Mouse (Mus musculus): ENCODE data around the gene Vmn1r228. TPM values are rescaled to one million over a fixed set of nuclear protein-coding genes. Genes with fewer than 3 reads are reported as not detected.

The Vmn1r228 gene
- not detected in 2 replicates for polyA plus RNA-seq (2016; fragmentation: Nextera tagmentation; extraction: Ambion mirVana)

DNA sequence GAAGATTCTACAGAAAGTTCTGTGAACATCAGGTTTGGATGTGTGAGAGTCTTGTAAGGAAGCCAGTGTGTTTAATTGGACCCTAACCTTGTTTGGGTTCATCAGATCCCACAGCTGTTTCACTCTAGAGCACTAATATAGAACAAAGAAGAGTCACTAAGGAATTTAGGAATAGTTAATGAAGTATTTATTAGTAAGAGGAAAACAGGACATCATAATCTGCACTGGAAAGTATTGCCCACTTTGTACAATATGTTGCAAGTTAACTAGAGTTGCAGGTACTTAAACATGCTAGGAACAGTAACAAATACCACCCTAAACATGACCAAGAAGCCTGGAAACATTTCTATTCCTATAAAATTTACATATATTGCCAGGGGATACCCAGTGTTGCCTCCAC lies at the start of gene Vmn1r228:
TSS of gene Vmn1r228 (minus strand) at position 101 of the 400 bp plus-strand sequence.
- DNase-seq (ENCODE audit: low spot score) = no peak
- H3K9me3 ChIP-seq = peaks cover 22% of the 10 kb centered on the region
- H3K36me3 ChIP-seq (replicated peaks) = no peaks in the 10 kb centered on the region
- H3K27me3 ChIP-seq (replicated peaks; ENCODE audit: low read depth, poor library complexity, severe bottlenecking) = no peaks in the 10 kb centered on the region
- H3K4me3 ChIP-seq = no peak within 1 kb of the TSS
- H3K27ac ChIP-seq (replicated peaks) = no peak within 1 kb of the TSS
- no peaks in the 10 kb centered on the region for H3K4me1 ChIP-seq

DNA sequence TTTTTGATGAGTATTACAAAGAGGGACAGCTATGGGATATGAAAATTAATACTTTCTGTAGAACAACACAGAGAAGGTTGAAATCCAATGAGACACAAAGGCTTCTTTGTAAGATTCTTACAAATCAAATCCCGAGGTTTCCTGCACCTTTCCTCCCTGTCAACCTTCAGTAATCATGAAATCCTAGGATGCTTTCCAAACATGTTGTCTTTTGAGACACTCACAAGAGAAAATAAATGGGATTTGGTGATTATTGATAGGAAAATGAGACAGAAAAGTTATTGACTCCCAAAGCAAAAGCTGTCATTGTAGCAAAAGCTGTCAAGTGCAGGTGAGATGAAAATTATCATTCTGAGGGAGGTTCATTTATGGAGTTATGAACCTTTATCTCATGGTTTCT lies 25.3 kb upstream of the Vmn1r228 start, which contains the start of gene Vmn1r229:
TSS of gene Vmn1r229 (plus strand) at position 301 of the 400 bp plus-strand sequence.
- Histone ChIP-seq H3K36me3 (replicated peaks) (no peaks in the 10 kb centered on the region), H3K27ac (replicated peaks) (no peak within 1 kb of the TSS), H3K9me3 (peaks cover 10% of the 10 kb centered on the region), H3K4me3 (no peak within 1 kb of the TSS), H3K4me1 (no peaks in the 10 kb centered on the region), H3K27me3 (replicated peaks; ENCODE audit: low read depth, poor library complexity, severe bottlenecking) (no peaks in the 10 kb centered on the region)
- no peak for DNase-seq (ENCODE audit: low spot score)
- WGBS = 63% methylated on average over 1 of the region's 1 CpGs

- Histone ChIP-seq H3K4me3 (no peak within 1 kb of the TSS), H3K27ac (replicated peaks) (no peak within 1 kb of the TSS), H3K36me3 (replicated peaks) (no peaks in the 10 kb centered on the region), H3K27me3 (replicated peaks; ENCODE audit: low read depth, poor library complexity, severe bottlenecking) (no peaks in the 10 kb centered on the region), H3K4me1 (no peaks in the 10 kb centered on the region), H3K9me3 (peaks cover 2% of the 10 kb centered on the region; the same call in 1 of the 2 replicates)
- WGBS = 48% methylated on average over 1 of the region's 1 CpGs
- DNase-seq (ENCODE audit: low spot score) = no peak
Observed at GRCm38 (mm10) chr17:20729543-20729942, 56.4 kb downstream of the Vmn1r228 start, which contains the start of gene Vmn1r227. Vmn1r227 (plus strand) TSS chr17:20729843.

Other genes starting within 250 kb of the Vmn1r228 start
- gene Vmn2r109, start 221.4 kb downstream of the Vmn1r228 start, polyA plus RNA-seq (2016; fragmentation: Nextera tagmentation; extraction: Ambion mirVana) = not detected in 2 replicates
- gene Vmn2r110, start 189.7 kb downstream of the Vmn1r228 start, polyA plus RNA-seq (2016; fragmentation: Nextera tagmentation; extraction: Ambion mirVana) = 0.04 and 0.05 TPM in 2 replicates
- gene Fpr-rs3, start 161.3 kb downstream of the Vmn1r228 start, polyA plus RNA-seq (2016; fragmentation: Nextera tagmentation; extraction: Ambion mirVana) = not detected in 2 replicates
- not detected in 2 replicates for gene Vmn1r226, start 103.3 kb downstream of the Vmn1r228 start, polyA plus RNA-seq (2016; fragmentation: Nextera tagmentation; extraction: Ambion mirVana)
- gene Vmn1r227, start 56.3 kb downstream of the Vmn1r228 start, polyA plus RNA-seq (2016; fragmentation: Nextera tagmentation; extraction: Ambion mirVana) = not detected in 2 replicates
- 0.01 TPM in 1 of 2 replicates, not detected in the other for gene Vmn1r229, start 25.4 kb upstream of the Vmn1r228 start, polyA plus RNA-seq (2016; fragmentation: Nextera tagmentation; extraction: Ambion mirVana)
- gene Vmn1r230, start 54.3 kb upstream of the Vmn1r228 start, polyA plus RNA-seq (2016; fragmentation: Nextera tagmentation; extraction: Ambion mirVana) = not detected in 2 replicates
- gene Vmn1r231, start 118.9 kb upstream of the Vmn1r228 start, polyA plus RNA-seq (2016; fragmentation: Nextera tagmentation; extraction: Ambion mirVana) = not detected in 2 replicates
- gene Vmn1r232, start 133.6 kb upstream of the Vmn1r228 start, polyA plus RNA-seq (2016; fragmentation: Nextera tagmentation; extraction: Ambion mirVana) = not detected in 2 replicates
- gene Ppp2r1a, start 159.2 kb upstream of the Vmn1r228 start, polyA plus RNA-seq (2016; fragmentation: Nextera tagmentation; extraction: Ambion mirVana) = 440 and 446 TPM in 2 replicates
- gene Vmn1r233, start 210.3 kb upstream of the Vmn1r228 start, polyA plus RNA-seq (2016; fragmentation: Nextera tagmentation; extraction: Ambion mirVana) = not detected in 2 replicates
- gene Zfp160, start 222.7 kb upstream of the Vmn1r228 start, polyA plus RNA-seq (2016; fragmentation: Nextera tagmentation; extraction: Ambion mirVana) = 18.0 and 18.1 TPM in 2 replicates

Data from embryonic facial prominence, embryonic 10.5 days (tissue).